Mouse (Mus musculus): ENCODE data around the gene Rcan1. TPM values are rescaled to one million over a fixed set of nuclear protein-coding genes. Genes with fewer than 3 reads are reported as not detected.

The Rcan1 gene
- polyA plus RNA-seq, 1 experiment, result 44.4 TPM

GRCm38 (mm10) chr16:92355982-92356381 lies 114.7 kb downstream of the Rcan1 start:
- H3K4me1 ChIP-seq (ENCODE audit: control insufficient read depth, insufficient read depth, low read length), result no peaks in the 10 kb centered on the region
- no peak overlapping the region for H3K27ac ChIP-seq (ENCODE audit: insufficient read depth, low read depth, low read length)
- no peak for DNase-seq
- TF ChIP-seq CTCF (conservative IDR thresholded peaks at IDR 0.05; ENCODE audit: insufficient read depth, insufficient read length, low read depth, low read length) (no peak), POLR2A (IDR thresholded peaks at IDR 0.05; ENCODE audit: low read depth, low read length) (no peak)
- no peaks in the 10 kb centered on the region for H3K36me3 ChIP-seq (ENCODE audit: control insufficient read depth, insufficient read depth, low read length)
- H3K27me3 ChIP-seq (replicated peaks; ENCODE audit: control insufficient read depth, insufficient read depth, low read length), result no peaks in the 10 kb centered on the region
- 83% methylated on average over 11 of the region's 11 CpGs for WGBS
- H3K4me3 ChIP-seq (ENCODE audit: insufficient read depth, low read depth, low read length), result no peak overlapping the region

GRCm38 (mm10) chr16:92355366-92355765 lies 115.3 kb downstream of the Rcan1 start:
- no peaks in the 10 kb centered on the region for H3K36me3 ChIP-seq (ENCODE audit: control insufficient read depth, insufficient read depth, low read length)
- H3K27ac ChIP-seq (ENCODE audit: insufficient read depth, low read depth, low read length), result no peak overlapping the region
- no peaks in the 10 kb centered on the region for H3K4me1 ChIP-seq (ENCODE audit: control insufficient read depth, insufficient read depth, low read length)
- WGBS, result 72% methylated on average over 5 of the region's 5 CpGs
- no peak for DNase-seq
- H3K27me3 ChIP-seq (replicated peaks; ENCODE audit: control insufficient read depth, insufficient read depth, low read length), result no peaks in the 10 kb centered on the region
- no peak overlapping the region for H3K4me3 ChIP-seq (ENCODE audit: insufficient read depth, low read depth, low read length)
- no peak for TF ChIP-seq CTCF (conservative IDR thresholded peaks at IDR 0.05; ENCODE audit: insufficient read depth, insufficient read length, low read depth, low read length)
- TF ChIP-seq POLR2A (IDR thresholded peaks at IDR 0.05; ENCODE audit: low read depth, low read length), result no peak

- no peak overlapping the region for H3K4me3 ChIP-seq (ENCODE audit: insufficient read depth, low read depth, low read length)
- TF ChIP-seq POLR2A (IDR thresholded peaks at IDR 0.05; ENCODE audit: low read depth, low read length), result no peak
- no peak for TF ChIP-seq CTCF (conservative IDR thresholded peaks at IDR 0.05; ENCODE audit: insufficient read depth, insufficient read length, low read depth, low read length)
- no peaks in the 10 kb centered on the region for H3K4me1 ChIP-seq (ENCODE audit: control insufficient read depth, insufficient read depth, low read length)
- no peak overlapping the region for H3K27ac ChIP-seq (ENCODE audit: insufficient read depth, low read depth, low read length)
- WGBS, result 71% methylated on average over 2 of the region's 2 CpGs
- H3K36me3 ChIP-seq (ENCODE audit: control insufficient read depth, insufficient read depth, low read length), result no peaks in the 10 kb centered on the region
- H3K27me3 ChIP-seq (replicated peaks; ENCODE audit: control insufficient read depth, insufficient read depth, low read length), result no peaks in the 10 kb centered on the region
- no peak for DNase-seq
These were observed 116.8 kb downstream of the Rcan1 start for GRCm38 (mm10) chr16:92353897-92354296.

- TF ChIP-seq CTCF (conservative IDR thresholded peaks at IDR 0.05; ENCODE audit: insufficient read depth, insufficient read length, low read depth, low read length), result no peak
- no peak for TF ChIP-seq POLR2A (IDR thresholded peaks at IDR 0.05; ENCODE audit: low read depth, low read length)
- Histone ChIP-seq H3K4me3 (ENCODE audit: insufficient read depth, low read depth, low read length) (no peak overlapping the region), H3K4me1 (ENCODE audit: control insufficient read depth, insufficient read depth, low read length) (no peaks in the 10 kb centered on the region), H3K27me3 (replicated peaks; ENCODE audit: control insufficient read depth, insufficient read depth, low read length) (no peaks in the 10 kb centered on the region), H3K36me3 (ENCODE audit: control insufficient read depth, insufficient read depth, low read length) (no peaks in the 10 kb centered on the region), H3K27ac (ENCODE audit: insufficient read depth, low read depth, low read length) (no peak overlapping the region)
- no peak for DNase-seq
- WGBS, result 83% methylated on average over 12 of the region's 12 CpGs
These were observed 117.4 kb downstream of the Rcan1 start for GRCm38 (mm10) chr16:92353295-92353694.

GRCm38 (mm10) chr16:92348941-92349340 lies 121.7 kb downstream of the Rcan1 start:
- DNase-seq, result no peak
- Histone ChIP-seq H3K27ac (ENCODE audit: insufficient read depth, low read depth, low read length) (no peak overlapping the region), H3K4me3 (ENCODE audit: insufficient read depth, low read depth, low read length) (no peak overlapping the region), H3K27me3 (replicated peaks; ENCODE audit: control insufficient read depth, insufficient read depth, low read length) (no peaks in the 10 kb centered on the region), H3K36me3 (ENCODE audit: control insufficient read depth, insufficient read depth, low read length) (no peaks in the 10 kb centered on the region), H3K4me1 (ENCODE audit: control insufficient read depth, insufficient read depth, low read length) (no peaks in the 10 kb centered on the region)
- TF ChIP-seq CTCF (conservative IDR thresholded peaks at IDR 0.05; ENCODE audit: insufficient read depth, insufficient read length, low read depth, low read length) (no peak), POLR2A (IDR thresholded peaks at IDR 0.05; ENCODE audit: low read depth, low read length) (no peak)
- 47% methylated on average over 12 of the region's 12 CpGs for WGBS

- TF ChIP-seq CTCF (conservative IDR thresholded peaks at IDR 0.05; ENCODE audit: insufficient read depth, insufficient read length, low read depth, low read length), result no peak
- TF ChIP-seq POLR2A (IDR thresholded peaks at IDR 0.05; ENCODE audit: low read depth, low read length), result no peak
- H3K4me1 ChIP-seq (ENCODE audit: control insufficient read depth, insufficient read depth, low read length), result no peaks in the 10 kb centered on the region
- H3K27ac ChIP-seq (ENCODE audit: insufficient read depth, low read depth, low read length), result no peak overlapping the region
- no peak overlapping the region for H3K4me3 ChIP-seq (ENCODE audit: insufficient read depth, low read depth, low read length)
- DNase-seq, result no peak
- no peaks in the 10 kb centered on the region for H3K36me3 ChIP-seq (ENCODE audit: control insufficient read depth, insufficient read depth, low read length)
- H3K27me3 ChIP-seq (replicated peaks; ENCODE audit: control insufficient read depth, insufficient read depth, low read length), result no peaks in the 10 kb centered on the region
- 88% methylated on average over 13 of the region's 13 CpGs for WGBS
These were observed 124.3 kb downstream of the Rcan1 start for GRCm38 (mm10) chr16:92346297-92346916.

GRCm38 (mm10) chr16:92345177-92345576 lies 125.5 kb downstream of the Rcan1 start:
- H3K27me3 ChIP-seq (replicated peaks; ENCODE audit: control insufficient read depth, insufficient read depth, low read length), result no peaks in the 10 kb centered on the region
- no peaks in the 10 kb centered on the region for H3K36me3 ChIP-seq (ENCODE audit: control insufficient read depth, insufficient read depth, low read length)
- DNase-seq, result peak; percentile 33
- WGBS, result 43% methylated on average over 11 of the region's 11 CpGs
- H3K4me1 ChIP-seq (ENCODE audit: control insufficient read depth, insufficient read depth, low read length), result no peaks in the 10 kb centered on the region
- no peak for TF ChIP-seq POLR2A (IDR thresholded peaks at IDR 0.05; ENCODE audit: low read depth, low read length)
- no peak overlapping the region for H3K4me3 ChIP-seq (ENCODE audit: insufficient read depth, low read depth, low read length)
- H3K27ac ChIP-seq (ENCODE audit: insufficient read depth, low read depth, low read length), result no peak overlapping the region

Other genes starting within 250 kb of the Rcan1 start
- gene Kcne2, start 178.5 kb downstream of the Rcan1 start, polyA plus RNA-seq (2012; rRNA removed), result not detected in 2 replicates
- gene Smim11, start 169.6 kb downstream of the Rcan1 start, polyA plus RNA-seq (2012; rRNA removed), result 30.4 and 32.6 TPM in 2 replicates
- gene Fam243, start 149.4 kb downstream of the Rcan1 start, polyA plus RNA-seq (2012; rRNA removed), result 0.56 and 0.74 TPM in 2 replicates
- gene Kcne1, start 111.4 kb downstream of the Rcan1 start, polyA plus RNA-seq (2012; rRNA removed), result 34.3 and 37.4 TPM in 2 replicates
- gene Clic6, start 14.9 kb upstream of the Rcan1 start, polyA plus RNA-seq (2012; rRNA removed), result 3.2 and 3.6 TPM in 2 replicates